Mouse (Mus musculus) cerebellum, adult 2 months (tissue): ENCODE measurements around the gene Fam76a. TPM values are rescaled to one million over a fixed set of nuclear protein-coding genes. Genes with fewer than 3 reads are reported as not detected.

ENCODE experiments used
- DNase-seq, 2 experiments: peaks; one replicate each; pipeline ENCODE4 v3.0.0; 2021
- H3K27ac ChIP-seq: fragments of 200-500 bp; 2 replicates; pipeline ENCODE4 v1.5.1; 2012; ENCODE audit warnings: low read length, control low read depth, inconsistent platforms; ENCODE audit not compliant: insufficient read depth
- H3K27me3 ChIP-seq: fragments of 200-500 bp; 2 replicates; pipeline ENCODE4 v1.6.1; 2012; ENCODE audit warnings: inconsistent platforms, mild to moderate bottlenecking, low read length, moderate library complexity; ENCODE audit not compliant: control insufficient read depth, insufficient read depth
- H3K4me1 ChIP-seq: fragments of 200-500 bp; 2 replicates; pipeline ENCODE4 v1.6.1; 2011; ENCODE audit warnings: low read length; ENCODE audit not compliant: control insufficient read depth, insufficient read depth
- H3K4me3 ChIP-seq: fragments of 200-500 bp; replicated peaks from 2 replicates; pipeline ENCODE3; 2011; ENCODE audit warnings: mild to moderate bottlenecking, low read depth, low read length, control low read depth; ENCODE audit not compliant: insufficient read depth
- CTCF ChIP-seq: fragments of 200-500 bp; IDR thresholded peaks from 2 replicates; pipeline ENCODE4 v1.5.1; 2011; ENCODE audit warnings: low read depth, mild to moderate bottlenecking, control low read depth, low read length, moderate library complexity, borderline replicate concordance; ENCODE audit not compliant: insufficient read depth
- POLR2A ChIP-seq: fragments of 200-500 bp; IDR thresholded peaks from 2 replicates; pipeline ENCODE4 v1.6.1; 2011; ENCODE audit warnings: low read length, control low read depth, borderline replicate concordance; ENCODE audit not compliant: insufficient read depth
- WGBS: fragments of 180-500 bp; shearing (Covaris S2); methylation state at CpG from one replicate; pipeline ENCODE4 v1.1.7; 2018; 5-methylcytosine and 5-hydroxymethylcytosine counted together
- polyA plus RNA-seq: library from polyadenylated mRNA; depleted of rRNA; stranded (reverse); fragments of >200 nt; gene quantifications from 2 replicates; pipeline ENCODE4 v1.2.3, GENCODE M21; 2012

The Fam76a gene
- polyA plus RNA-seq, 1 experiment: 30.0 TPM

GRCm38 (mm10) chr4:132961866-132962265 is 39.5 kb upstream of the Fam76a start:
- TF ChIP-seq CTCF (no peak), POLR2A (no peak)
- Histone ChIP-seq H3K4me1 (peaks cover 19% of the 10 kb centered on the region), H3K4me3 (no peak overlapping the region), H3K27ac (no peak overlapping the region), H3K27me3 (no peaks in the 10 kb centered on the region)
- WGBS: 92% methylated on average over 5 of the region's 5 CpGs
- no peak for DNase-seq

- no peaks in the 10 kb centered on the region for H3K27me3 ChIP-seq
- H3K27ac ChIP-seq: no peak overlapping the region
- TF ChIP-seq POLR2A (no peak), CTCF (no peak)
- H3K4me1 ChIP-seq: peaks cover 19% of the 10 kb centered on the region
- DNase-seq: no peak
- WGBS: 48% methylated on average over 13 of the region's 13 CpGs
- H3K4me3 ChIP-seq: no peak overlapping the region
Measured at GRCm38 (mm10) chr4:132960864-132961639, 38.7 kb upstream of the Fam76a start.

- no peak overlapping the region for H3K4me3 ChIP-seq
- TF ChIP-seq CTCF (no peak), POLR2A (no peak)
- no peak for DNase-seq
- WGBS: 59% methylated on average over 5 of the region's 5 CpGs
- H3K27me3 ChIP-seq: no peaks in the 10 kb centered on the region
- H3K4me1 ChIP-seq: peaks cover 20% of the 10 kb centered on the region
- H3K27ac ChIP-seq: no peak overlapping the region
Measured at GRCm38 (mm10) chr4:132960313-132960712, 38.0 kb upstream of the Fam76a start.

- 57% methylated on average over 3 of the region's 3 CpGs for WGBS
- Histone ChIP-seq H3K4me1 (peaks cover 26% of the 10 kb centered on the region), H3K27me3 (no peaks in the 10 kb centered on the region), H3K4me3 (no peak overlapping the region), H3K27ac (no peak overlapping the region)
- TF ChIP-seq POLR2A (no peak), CTCF (no peak)
- DNase-seq: no peak
Measured at GRCm38 (mm10) chr4:132959679-132960045, 37.3 kb upstream of the Fam76a start.

GRCm38 (mm10) chr4:132958741-132959678 is 36.7 kb upstream of the Fam76a start:
- no peaks in the 10 kb centered on the region for H3K27me3 ChIP-seq
- DNase-seq: no peak
- H3K27ac ChIP-seq: peak overlapping the region; percentile 42; the same call in 1 of the 2 replicates
- no peak for TF ChIP-seq POLR2A
- no peak for TF ChIP-seq CTCF
- WGBS: 53% methylated on average over 10 of the region's 10 CpGs
- peaks cover 26% of the 10 kb centered on the region for H3K4me1 ChIP-seq
- no peak overlapping the region for H3K4me3 ChIP-seq

GRCm38 (mm10) chr4:132955395-132955791 is 33.0 kb upstream of the Fam76a start:
- 60% methylated on average over 2 of the region's 2 CpGs for WGBS
- Histone ChIP-seq H3K4me1 (peaks cover 15% of the 10 kb centered on the region), H3K4me3 (no peak overlapping the region), H3K27ac (no peak overlapping the region), H3K27me3 (no peaks in the 10 kb centered on the region)
- no peak for DNase-seq
- TF ChIP-seq CTCF (no peak), POLR2A (no peak)

- WGBS: 46% methylated on average over 7 of the region's 7 CpGs
- TF ChIP-seq POLR2A: no peak
- no peak for TF ChIP-seq CTCF
- no peaks in the 10 kb centered on the region for H3K27me3 ChIP-seq
- DNase-seq: peak; percentile 53 to 65
- H3K4me3 ChIP-seq: no peak overlapping the region
- H3K27ac ChIP-seq: no peak overlapping the region
- peaks cover 11% of the 10 kb centered on the region for H3K4me1 ChIP-seq
Measured at GRCm38 (mm10) chr4:132954530-132955394, 32.4 kb upstream of the Fam76a start.
